9 mouse cellular contexts compared by ENCODE assay signal in the genomic region with DNA sequence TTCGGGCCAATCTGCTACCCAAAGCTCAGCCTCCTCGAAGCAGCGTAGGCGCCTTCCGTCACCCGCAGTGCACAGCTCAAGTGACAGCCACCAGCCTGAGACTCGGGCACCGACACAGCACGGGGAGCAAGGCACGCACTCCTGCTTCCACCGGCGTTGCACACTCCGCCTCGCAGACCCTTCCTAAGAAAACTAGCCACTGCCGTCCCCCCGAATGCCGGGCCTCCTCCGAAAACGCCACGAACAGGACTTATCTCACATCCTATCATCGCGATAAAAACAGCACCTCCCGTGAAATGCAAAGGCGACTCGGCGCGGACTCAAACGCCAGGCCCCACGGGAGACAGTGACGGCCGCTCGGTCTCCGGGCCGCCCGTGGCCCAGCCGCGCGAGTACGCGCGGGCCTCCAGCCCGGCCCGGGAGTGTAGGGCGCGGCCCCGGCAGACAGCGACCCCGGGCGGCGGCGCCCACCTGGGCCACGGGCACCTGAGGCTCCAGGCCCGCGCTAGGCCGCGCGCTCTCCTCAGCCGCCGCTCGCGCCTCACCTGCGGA. TPM values are rescaled to one million over a fixed set of nuclear protein-coding genes. Genes with fewer than 3 reads are reported as not detected.
DNase-seq lines count a peak whose midpoint lies in the region; ATAC-seq and TF ChIP-seq lines count a peak whose summit lies in the region.
"Had no signal": no experiment of that assay in that cellular context is flagged by ENCODE, and none has a peak within 500 bp of the region (broad histone marks: within the 10 kb centered on the region; RNA-seq: fewer than 3 reads in every experiment).

No protein-coding gene starts in this region.

- CTCF ChIA-PET in Patski (lab: Charles Lee) = interaction anchor here (0.9 to 1.4 kb wide), 6 partner anchors 9 to 100 kb away, joined by 3 to 4 read pairs (median 3); no protein-coding TSS in a partner anchor

- peak overlapping the region; percentile 76 for H3K4me3 ChIP-seq in C2C12 (ENCODE audit: insufficient read depth, poor library complexity, severe bottlenecking)
- H3K4me3 ChIP-seq in liver, embryonic 16.5 days (ENCODE audit: low read depth, low read length) = peak overlapping the region; percentile 85
- H3K4me3 ChIP-seq in neural tube, embryonic 14.5 days (ENCODE audit: low read depth, low read length) = peak overlapping the region; percentile 92

- WGBS in liver, embryonic 16.5 days (ENCODE audit: insufficient replicate concordance) = under 1% methylated on average over 51 of the region's 62 CpGs
- under 1% methylated on average over 61 of the region's 62 CpGs for WGBS in neural tube, embryonic 14.5 days

- H3K9ac ChIP-seq in liver, embryonic 16.5 days (ENCODE audit: low read depth, low read length) = peak overlapping the region; percentile 80
- H3K9ac ChIP-seq in neural tube, embryonic 14.5 days (replicated peaks; ENCODE audit: low read depth, low read length) = peak overlapping the region; percentile 72

- POLR2A ChIA-PET in Patski (lab: Charles Lee) = interaction anchor here (0.8 kb wide), 1 partner anchor 9 kb away, joined by 3 read pairs; no protein-coding TSS in a partner anchor

- H3ac ChIP-seq in C2C12 (ENCODE audit: control insufficient read depth, insufficient read length, low read depth) = peak overlapping the region; percentile 88

- H3K79me3 ChIP-seq in C2C12 (ENCODE audit: low read depth) = peaks cover 33% of the 10 kb centered on the region

- peak overlapping the region; percentile 63 for H3K27ac ChIP-seq in liver, embryonic 16.5 days (ENCODE audit: low read length)
- H3K27ac ChIP-seq in neural tube, embryonic 14.5 days (ENCODE audit: low read depth, low read length) = peak overlapping the region; percentile 93

- TF ChIP-seq CTCF in C2C12 (IDR thresholded peaks at IDR 0.05; ENCODE audit: control insufficient read depth, insufficient read depth, insufficient read length) = peak; percentile 27
- TF ChIP-seq CTCF in Patski (IDR thresholded peaks at IDR 0.05) = peak; percentile 49

- H3K27me3 ChIP-seq in C2C12 (ENCODE audit: control insufficient read depth, insufficient read depth, insufficient read length) (no peaks in the 10 kb centered on the region), Patski (no peaks in the 10 kb centered on the region)
- no peaks in the 10 kb centered on the region for H3K27me3 ChIP-seq in liver, embryonic 16.5 days (ENCODE audit: control insufficient read depth, insufficient read depth, low read depth, low read length)
- no peaks in the 10 kb centered on the region for H3K27me3 ChIP-seq in neural tube, embryonic 14.5 days (ENCODE audit: control insufficient read depth, insufficient read depth, low read length)

- H3K79me2 ChIP-seq in C2C12 (ENCODE audit: control insufficient read depth, insufficient read depth) = peaks cover 51% of the 10 kb centered on the region

- H3K4me2 ChIP-seq in liver, embryonic 16.5 days (ENCODE audit: low read depth, low read length) = peak overlapping the region; percentile 98
- H3K4me2 ChIP-seq in neural tube, embryonic 14.5 days (ENCODE audit: low read depth, low read length) = peak overlapping the region; percentile 38

- no peaks in the 10 kb centered on the region for H3K36me3 ChIP-seq in C2C12 (ENCODE audit: control insufficient read depth, insufficient read depth)
- no peaks in the 10 kb centered on the region for H3K36me3 ChIP-seq in liver, embryonic 16.5 days (ENCODE audit: control insufficient read depth, insufficient read depth)
- H3K36me3 ChIP-seq in neural tube, embryonic 14.5 days (ENCODE audit: control insufficient read depth, insufficient read depth, low read length) = no peaks in the 10 kb centered on the region

- ATAC-seq in Patski = peak; percentile 58
- peak; percentile 61 for ATAC-seq in liver, embryonic 16.5 days (ENCODE audit: low read depth)
- ATAC-seq in neural tube, embryonic 14.5 days (ENCODE audit: low read depth) = peak; percentile 89

- H3K4me1 ChIP-seq in liver, embryonic 16.5 days (ENCODE audit: control insufficient read depth, low read depth, low read length) = peaks cover 6% of the 10 kb centered on the region
- H3K4me1 ChIP-seq in neural tube, embryonic 14.5 days (ENCODE audit: control insufficient read depth, insufficient read depth, low read length) = peaks cover 9% of the 10 kb centered on the region

- no peaks in the 10 kb centered on the region for H3K9me3 ChIP-seq in liver, embryonic 16.5 days (replicated peaks; ENCODE audit: control insufficient read depth, low read length)
- no peaks in the 10 kb centered on the region for H3K9me3 ChIP-seq in neural tube, embryonic 14.5 days (ENCODE audit: control insufficient read depth, low read length)

- no peak for DNase-seq in Patski (ENCODE audit: low read depth, low spot score)
- peak; percentile 49 to 65 for DNase-seq in cerebellum, postnatal 4 days (ENCODE audit: low spot score in 2 of 2)
- DNase-seq in gastrocnemius, postnatal 4 days (ENCODE audit: low spot score in 2 of 2) = peak; percentile 35 to 64
- DNase-seq in layer of hippocampus, adult 18-20 months (ENCODE audit: low spot score in 2 of 2) = peak; percentile 66 to 81
- DNase-seq in ovary, adult 18-20 months (ENCODE audit: low spot score) = no peak

- in situ Hi-C loops in Patski (cut with MboI; ENCODE audit: low pct_unique_long_range_greater_than_20kb) = no loop called here

TF ChIP-seq in C2C12, 6 proteins besides CTCF, POLR2A, EP300 and RAD21:
- TF ChIP-seq MYOD1 (IDR thresholded peaks at IDR 0.05; ENCODE audit: control insufficient read depth, insufficient read length, low read depth) (no peak), MAX (IDR thresholded peaks at IDR 0.05) (no peak), CEBPB (IDR thresholded peaks at IDR 0.05; ENCODE audit: low read depth) (no peak), USF1 (IDR thresholded peaks at IDR 0.05; ENCODE audit: low read depth) (no peak), FOSL1 (IDR thresholded peaks at IDR 0.05; ENCODE audit: insufficient read depth, low read length, poor library complexity, severe bottlenecking) (no peak), MYOG (IDR thresholded peaks at IDR 0.05; ENCODE audit: control insufficient read depth, extremely low read depth, insufficient read length) (no peak)

RNA-seq across cellular contexts. Expression of a gene that starts 1.1 kb away (rescaled TPM):
- polyA plus RNA-seq in C2C12 (2012; fragmentation: generic; extraction: Trizol) = 2.9 TPM
- 18.3 TPM for polyA plus RNA-seq in Patski (2021)
- total RNA-seq in gastrocnemius, postnatal 4 days (2021) = 10 to 100 TPM; 30.7 to 31.7 TPM
- total RNA-seq in layer of hippocampus, adult 18-20 months (2021) = 10 to 100 TPM; 66.3 to 67.8 TPM
- polyA plus RNA-seq in liver, embryonic 16.5 days (2015; fragmentation: Nextera tagmentation; extraction: Ambion mirVana) = 6.4 and 7.0 TPM in 2 replicates
- polyA plus RNA-seq in neural tube, embryonic 14.5 days (2014; fragmentation: Nextera tagmentation; extraction: Ambion mirVana) = 56.2 and 88.3 TPM in 2 replicates

RNA-seq across cellular contexts. Expression of a gene that starts 24.3 kb away (rescaled TPM):
- not detected for polyA plus RNA-seq in C2C12 (2012; fragmentation: generic; extraction: Trizol)
- polyA plus RNA-seq in Patski (2021) = not detected
- total RNA-seq in gastrocnemius, postnatal 4 days (2021) = under 1 TPM in 1 of 2 experiments, not detected in 1; 0.47 TPM
- total RNA-seq in layer of hippocampus, adult 18-20 months (2021) = not detected
- polyA plus RNA-seq in liver, embryonic 16.5 days (2015; fragmentation: Nextera tagmentation; extraction: Ambion mirVana) = 5.0 and 5.1 TPM in 2 replicates
- polyA plus RNA-seq in neural tube, embryonic 14.5 days (2014; fragmentation: Nextera tagmentation; extraction: Ambion mirVana) = not detected in 2 replicates
- polyA plus RNA-seq: large intestine, adult 2 months had no signal

Comparison
In these comparisons a context has a peak if more than half of its experiments do, and no peak if none do; other contexts are left out.
1. DNase-seq: peak in cerebellum, postnatal 4 days (2 of 2), gastrocnemius, postnatal 4 days (2 of 2) and layer of hippocampus, adult 18-20 months (2 of 2); none in Patski (single experiment) and ovary, adult 18-20 months (single experiment).
2. Peak in every context shown above with its lines, with median percentiles within 50 percentile points of each other: H3K4me3 ChIP-seq and ATAC-seq.